Mouse (Mus musculus) induced T-regulatory cell, adult 2 months (primary cell): ENCODE results near the gene Atxn1.

Experiments
- DNase-seq: peaks from one replicate; pipeline ENCODE4 v3.0.0-alpha.2; 2012; ENCODE audit warnings: low read depth

Gene Atxn1

GRCm38 (mm10) chr13:45963497-45964330 lies 1.1 kb downstream of the Atxn1 start:
- DNase-seq, result peak; percentile 79

- DNase-seq, result peak; percentile 48
These were observed 2.0 kb downstream of the Atxn1 start for GRCm38 (mm10) chr13:45962776-45963175.

GRCm38 (mm10) chr13:45961871-45962630 lies 2.8 kb downstream of the Atxn1 start:
- peak; percentile 60 for DNase-seq

- DNase-seq, result no peak
These were observed 4.4 kb downstream of the Atxn1 start for GRCm38 (mm10) chr13:45960311-45960965.

GRCm38 (mm10) chr13:45958306-45958705 lies 6.5 kb downstream of the Atxn1 start:
- no peak for DNase-seq

GRCm38 (mm10) chr13:45957629-45958028 lies 7.2 kb downstream of the Atxn1 start:
- no peak for DNase-seq

GRCm38 (mm10) chr13:45956287-45956686 lies 8.5 kb downstream of the Atxn1 start:
- no peak for DNase-seq

GRCm38 (mm10) chr13:45955370-45956055 lies 9.3 kb downstream of the Atxn1 start:
- no peak for DNase-seq

- DNase-seq, result no peak
These were observed 11.7 kb downstream of the Atxn1 start for GRCm38 (mm10) chr13:45953098-45953497.

GRCm38 (mm10) chr13:45951071-45951645 lies 13.7 kb downstream of the Atxn1 start:
- no peak for DNase-seq

- no peak for DNase-seq
These were observed 14.4 kb downstream of the Atxn1 start for GRCm38 (mm10) chr13:45950355-45950861.

- no peak for DNase-seq
These were observed 18.7 kb downstream of the Atxn1 start for GRCm38 (mm10) chr13:45946136-45946535.

- DNase-seq, result no peak
These were observed 22.5 kb downstream of the Atxn1 start for GRCm38 (mm10) chr13:45942337-45942736.

- no peak for DNase-seq
These were observed 24.1 kb downstream of the Atxn1 start for GRCm38 (mm10) chr13:45940714-45941113.

- no peak for DNase-seq
These were observed 25.2 kb downstream of the Atxn1 start for GRCm38 (mm10) chr13:45939561-45939960.

GRCm38 (mm10) chr13:45938083-45938482 lies 26.7 kb downstream of the Atxn1 start:
- DNase-seq, result no peak

- DNase-seq, result no peak
These were observed 28.0 kb downstream of the Atxn1 start for GRCm38 (mm10) chr13:45936765-45937164.

- peak; percentile 89 for DNase-seq
These were observed 29.0 kb downstream of the Atxn1 start for GRCm38 (mm10) chr13:45935798-45936197.

- DNase-seq, result peak; percentile 23
These were observed 30.0 kb downstream of the Atxn1 start for GRCm38 (mm10) chr13:45934841-45935240.

GRCm38 (mm10) chr13:45934085-45934484 lies 30.7 kb downstream of the Atxn1 start:
- no peak for DNase-seq

- peak; percentile 80 for DNase-seq
These were observed 32.3 kb downstream of the Atxn1 start for GRCm38 (mm10) chr13:45932491-45932921.
